8 mouse cellular contexts compared by ENCODE assay signal in genomic region chr17:67354451-67355011, GRCm38 (mm10). TPM values are rescaled to one million over a fixed set of nuclear protein-coding genes. Genes with fewer than 3 reads are reported as not detected.
DNase-seq lines count a peak whose midpoint lies in the region; ATAC-seq and TF ChIP-seq lines count a peak whose summit lies in the region.

Gene Ptprm, minus strand, starts transcription at chr17:67354457.

- H3K4me2 ChIP-seq in hindbrain, embryonic 16.5 days (ENCODE audit: low read length) = peak within 1 kb of the TSS; percentile 88

- ATAC-seq in hindbrain, embryonic 16.5 days = peak; percentile 96

- H3K4me1 ChIP-seq in cortical plate, adult 2 months (ENCODE audit: control insufficient read depth, insufficient read depth, low read length) = 0 out of 2 replicates have a peak, but pooled peaks cover 2% of the 10 kb centered on the region
- H3K4me1 ChIP-seq in hindbrain, embryonic 16.5 days (ENCODE audit: control insufficient read depth, insufficient read depth, low read depth, low read length) = peaks cover 2% of the 10 kb centered on the region; the same call in 1 of the 2 replicates

- peak; percentile 91 for DNase-seq in adrenal gland, postnatal 10 days
- DNase-seq in gastrocnemius, postnatal 10 days = peak; percentile 87
- DNase-seq in left cerebral cortex, adult 11 months (ENCODE audit: low spot score) = peak; percentile 63
- peak; percentile 86 for DNase-seq in lung, postnatal 25 days (ENCODE audit: low spot score)
- peak; percentile 48 to 65 for DNase-seq in right cerebral cortex, adult 2 months (ENCODE audit: low spot score in 2 of 2)
- peak; percentile 72 to 80 for DNase-seq in urinary bladder, postnatal 36 days (ENCODE audit: low spot score in 2 of 2)

- no peaks in the 10 kb centered on the region for H3K27me3 ChIP-seq in hindbrain, embryonic 16.5 days (replicated peaks; ENCODE audit: control insufficient read depth, insufficient read depth, low read length)

- no peak for TF ChIP-seq CTCF in cortical plate, adult 2 months (IDR thresholded peaks at IDR 0.05; ENCODE audit: extremely low read depth, insufficient read depth, low read length)

- H3K9ac ChIP-seq in hindbrain, embryonic 16.5 days (ENCODE audit: low read depth, low read length) = peak within 1 kb of the TSS; percentile 81

- 1% methylated on average over 45 of the region's 73 CpGs for WGBS in hindbrain, embryonic 16.5 days

- H3K36me3 ChIP-seq in hindbrain, embryonic 16.5 days (ENCODE audit: control insufficient read depth, insufficient read depth, low read length) = no peaks in the 10 kb centered on the region

- peak within 1 kb of the TSS; percentile 90 for H3K27ac ChIP-seq in cortical plate, adult 2 months (ENCODE audit: insufficient read depth, low read length)
- peak within 1 kb of the TSS; percentile 82 for H3K27ac ChIP-seq in hindbrain, embryonic 16.5 days (ENCODE audit: low read depth, low read length)

- no peaks in the 10 kb centered on the region for H3K9me3 ChIP-seq in hindbrain, embryonic 16.5 days (ENCODE audit: control insufficient read depth, low read length)

- 0 out of 2 replicates have a peak, but pooled peaks have one; percentile 26 for TF ChIP-seq POLR2A in cortical plate, adult 2 months (IDR thresholded peaks at IDR 0.05; ENCODE audit: extremely low read depth, insufficient read depth, low read length)

- peak within 1 kb of the TSS; percentile 63 for H3K4me3 ChIP-seq in cortical plate, adult 2 months (ENCODE audit: insufficient read depth, low read length)
- H3K4me3 ChIP-seq in hindbrain, embryonic 16.5 days (ENCODE audit: low read length) = peak within 1 kb of the TSS; percentile 85

RNA-seq across cellular contexts. Expression of gene Ptprm, which starts in this region (rescaled TPM):
- total RNA-seq in adrenal gland, postnatal 10 days (2021) = 10 to 100 TPM; 41.0 to 56.9 TPM
- 19.9 and 21.8 TPM in 2 replicates for polyA plus RNA-seq in cortical plate, adult 2 months (2012; rRNA removed)
- 10 to 100 TPM; 40.2 to 48.8 TPM for total RNA-seq in gastrocnemius, postnatal 10 days (2021)
- 19.9 and 25.1 TPM in 2 replicates for polyA plus RNA-seq in hindbrain, embryonic 16.5 days (2015; fragmentation: Nextera tagmentation; extraction: Ambion mirVana)

Comparison
In these comparisons a context has a peak if more than half of its experiments do, and no peak if none do; other contexts are left out.
1. Peak in every context shown above with its lines: DNase-seq, ATAC-seq, H3K4me3 ChIP-seq and H3K27ac ChIP-seq.